In the genomic region with DNA sequence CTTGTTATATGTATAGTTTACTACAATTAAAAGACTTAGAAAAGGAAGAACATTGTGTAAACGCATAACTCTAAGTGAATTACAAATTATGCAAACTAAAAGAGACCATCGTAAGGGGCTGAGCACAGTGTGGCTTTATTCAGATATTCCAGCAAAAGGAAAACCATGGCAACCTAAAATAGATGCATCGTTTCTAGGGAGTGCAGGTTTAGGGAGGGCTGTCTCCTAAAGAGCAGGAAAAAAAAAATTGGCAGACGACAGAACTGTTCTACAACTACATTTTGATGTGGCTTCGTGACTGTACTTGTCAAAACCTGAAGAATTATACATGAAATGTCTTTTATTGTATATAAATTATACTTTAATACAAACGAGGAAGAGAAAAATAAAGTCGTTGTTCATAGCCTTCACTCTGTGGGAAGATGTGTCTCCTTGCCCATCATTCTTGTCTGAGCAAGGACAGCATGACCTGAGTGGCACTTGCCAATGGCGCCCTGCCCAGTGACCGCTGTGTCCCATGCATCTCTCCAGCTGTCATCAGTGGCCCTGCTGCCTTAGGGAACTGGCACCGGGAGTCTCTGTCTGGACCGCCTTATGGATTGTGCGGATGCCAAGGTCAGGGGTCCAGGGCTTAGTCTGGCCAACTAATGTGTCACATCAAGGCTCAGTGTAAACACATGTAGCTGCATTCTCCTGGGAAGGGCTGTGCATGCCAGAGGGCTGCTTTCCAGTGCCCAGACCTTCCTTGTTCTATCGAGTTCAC, we compare ENCODE assay signal across 8 mouse cellular contexts.
DNase-seq lines count a peak whose midpoint lies in the region.
"Had no signal": no experiment of that assay in that cellular context is flagged by ENCODE, and none has a peak within 500 bp of the region (broad histone marks: within the 10 kb centered on the region; RNA-seq: fewer than 3 reads in every experiment).

No protein-coding gene starts in this region.

- peak; percentile 25 for DNase-seq in layer of hippocampus, adult 9-11 months
- no peak for DNase-seq in layer of hippocampus, adult 8-10 months (ENCODE audit: low spot score in 2 of 2)
- peak; percentile 83 for DNase-seq in adrenal gland, postnatal 14 days
- peak; percentile 89 to 91 for DNase-seq in cerebellum, adult 18-20 months
- peak; percentile 6 for DNase-seq in heart, postnatal 25 days (ENCODE audit: low spot score)
- no peak for DNase-seq in kidney, postnatal 14 days
- no peak for DNase-seq in yolk sac, embryonic 10.5 days (ENCODE audit: low spot score)
- DNase-seq: liver, postnatal 0 days had no signal

- intact Hi-C loops in heart, postnatal 25 days (cut with DNase I): no loop called here

Comparison
In these comparisons a context has a peak if more than half of its experiments do, and no peak if none do; other contexts are left out.
1. DNase-seq: peak in layer of hippocampus, adult 9-11 months (single experiment), adrenal gland, postnatal 14 days (single experiment), cerebellum, adult 18-20 months (2 of 2) and heart, postnatal 25 days (single experiment); none in layer of hippocampus, adult 8-10 months (0 of 2), kidney, postnatal 14 days (single experiment) and yolk sac, embryonic 10.5 days (single experiment).